Mouse (Mus musculus) adrenal gland, adult 10 weeks (tissue): Measurements from ENCODE around the gene Adamtsl4. TPM values are rescaled to one million over a fixed set of nuclear protein-coding genes. Genes with fewer than 3 reads are reported as not detected.

Experiments used
- polyA plus RNA-seq: library from polyadenylated mRNA; stranded (reverse); fragments of 350-450 nt; fragmentation: Illumina TruSeq; extraction: RNeasy Lipid Tissue Mini Kit (QIAGEN cat#74804); gene quantifications from one replicate; pipeline ENCODE4 v1.2.3, GENCODE M21; 2014; ENCODE audit warnings: low read depth, low replicate concordance

The Adamtsl4 gene
- polyA plus RNA-seq, result 0.47 TPM

GRCm38 (mm10) chr3:95687524-95688421, at the start of gene Adamtsl4:
TSS of gene Adamtsl4 (minus strand) at chr3:95687917.

GRCm38 (mm10) chr3:95658236-95658867, 29.4 kb downstream of the Adamtsl4 start, which contains the start of gene Mcl1:
TSS of gene Mcl1 (plus strand) at chr3:95658788.

Other genes starting within 250 kb of the Adamtsl4 start
- 2.9 TPM for gene Ctsk, start 188.7 kb downstream of the Adamtsl4 start, polyA plus RNA-seq
- gene Ctss, start 161.1 kb downstream of the Adamtsl4 start, polyA plus RNA-seq, result 147 TPM
- not detected for gene Hormad1, start 128.2 kb downstream of the Adamtsl4 start, polyA plus RNA-seq
- 126 TPM for gene Golph3l, start 99.0 kb downstream of the Adamtsl4 start, polyA plus RNA-seq
- gene Ensa, start 62.9 kb downstream of the Adamtsl4 start, polyA plus RNA-seq, result 70.2 TPM
- gene Mcl1, start 29.1 kb downstream of the Adamtsl4 start, polyA plus RNA-seq, result 456 TPM
- gene Ecm1, start 51.7 kb upstream of the Adamtsl4 start, polyA plus RNA-seq, result 34.2 TPM
- 17.7 TPM for gene Tars2, start 72.3 kb upstream of the Adamtsl4 start, polyA plus RNA-seq
- gene Rprd2, start 130.9 kb upstream of the Adamtsl4 start, polyA plus RNA-seq, result 43.9 TPM
- 31.8 TPM for gene Prpf3, start 168.0 kb upstream of the Adamtsl4 start, polyA plus RNA-seq
- 39.8 TPM for gene Mrps21, start 183.6 kb upstream of the Adamtsl4 start, polyA plus RNA-seq
- gene Ciart, start 194.3 kb upstream of the Adamtsl4 start, polyA plus RNA-seq, result 0.29 TPM
- 46.0 TPM for gene BC028528, start 204.1 kb upstream of the Adamtsl4 start, polyA plus RNA-seq
- gene Aph1a, start 206.1 kb upstream of the Adamtsl4 start, polyA plus RNA-seq, result 33.4 TPM
- 5.4 TPM for gene Car14, start 216.8 kb upstream of the Adamtsl4 start, polyA plus RNA-seq
- gene Anp32e, start 241.3 kb upstream of the Adamtsl4 start, polyA plus RNA-seq, result 188 TPM